Mouse (Mus musculus) spleen, postnatal 10 days (tissue): ENCODE data around the gene Tgds.
"Not testable (repeated sequence)": the region's sequence is repeated elsewhere in the genome, so short reads cannot be mapped to it uniquely, and the experiment has no call there.

Experiments
- DNase-seq, 2 experiments: peaks; one replicate each; pipeline ENCODE4 v3.0.0; 2021 to 2022; ENCODE audit warnings: low spot score in 2 of 2

Gene Tgds

DNA sequence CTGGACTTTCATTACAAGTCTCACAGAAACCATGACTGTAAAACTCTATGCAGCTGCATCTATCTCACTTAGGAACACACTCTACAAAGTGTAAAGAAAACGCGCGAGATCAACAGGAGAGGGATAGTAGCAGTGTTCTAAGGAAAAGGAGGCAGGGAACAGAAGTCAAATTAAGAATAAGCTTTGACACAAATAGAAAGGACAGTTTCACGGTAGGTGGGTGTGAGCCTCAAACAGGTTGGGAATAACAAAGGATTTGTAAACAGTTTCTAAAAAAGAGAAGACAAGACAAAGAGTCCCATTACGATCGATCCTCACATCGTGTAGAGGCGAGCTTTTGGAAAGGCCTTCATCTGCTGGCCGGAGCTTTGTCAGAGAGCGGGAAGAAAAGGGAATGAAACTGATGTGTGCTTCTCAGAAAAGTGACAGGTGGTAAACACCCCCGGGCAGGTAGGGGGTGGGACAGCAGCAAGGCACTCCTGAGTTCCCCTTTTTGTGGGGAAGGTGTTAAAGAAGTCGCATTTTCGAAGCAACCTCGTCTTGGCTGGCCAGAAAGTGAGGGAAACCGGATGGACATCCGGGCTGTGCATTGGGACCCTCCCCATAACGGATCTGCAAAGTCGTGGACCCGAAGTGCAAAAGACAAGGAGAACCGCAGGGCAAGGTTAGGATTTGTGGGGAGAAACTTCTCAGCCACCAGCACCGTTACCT, 469 bp downstream of the Tgds start:
- peak in 1 of 2 experiments; percentile 6 for DNase-seq

DNA sequence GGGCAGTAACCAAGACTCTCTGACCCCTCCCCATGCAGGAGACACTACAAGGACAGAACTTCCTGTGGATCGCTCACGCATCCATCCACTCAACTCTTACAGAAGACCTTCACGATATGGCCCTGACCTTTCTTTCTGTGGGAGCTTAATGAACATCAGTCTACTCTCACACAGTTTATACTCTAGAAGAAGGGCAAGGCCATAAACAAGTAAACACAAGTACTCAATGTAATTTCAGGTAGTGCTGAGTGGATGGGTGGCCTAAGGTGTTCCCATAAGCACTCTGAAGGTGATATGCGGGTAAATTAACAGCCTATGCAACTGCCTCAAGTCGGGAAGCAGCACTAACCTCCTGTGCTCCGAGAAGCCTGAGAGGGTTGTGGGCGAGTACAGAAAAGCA, 1.1 kb downstream of the Tgds start:
- DNase-seq, result no peak

DNA sequence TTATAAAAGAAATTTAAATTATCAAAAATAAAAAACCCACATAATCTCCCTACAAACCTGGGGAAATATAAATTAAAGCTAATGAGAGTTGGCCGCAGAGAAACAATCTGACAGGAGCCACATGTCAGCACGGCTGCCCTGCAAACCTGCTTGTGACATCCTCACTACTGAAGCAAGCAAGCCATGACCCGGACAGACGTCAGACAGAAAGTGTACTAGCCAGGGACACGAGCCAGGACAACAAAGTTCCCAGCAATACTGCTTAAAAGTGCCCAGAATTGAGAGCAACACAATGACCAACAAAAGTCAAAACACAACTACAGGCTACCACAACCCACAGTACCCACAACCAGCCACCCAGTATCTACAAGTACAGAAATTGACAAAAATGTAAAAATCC, 6.3 kb downstream of the Tgds start:
- DNase-seq, result no peak

DNA sequence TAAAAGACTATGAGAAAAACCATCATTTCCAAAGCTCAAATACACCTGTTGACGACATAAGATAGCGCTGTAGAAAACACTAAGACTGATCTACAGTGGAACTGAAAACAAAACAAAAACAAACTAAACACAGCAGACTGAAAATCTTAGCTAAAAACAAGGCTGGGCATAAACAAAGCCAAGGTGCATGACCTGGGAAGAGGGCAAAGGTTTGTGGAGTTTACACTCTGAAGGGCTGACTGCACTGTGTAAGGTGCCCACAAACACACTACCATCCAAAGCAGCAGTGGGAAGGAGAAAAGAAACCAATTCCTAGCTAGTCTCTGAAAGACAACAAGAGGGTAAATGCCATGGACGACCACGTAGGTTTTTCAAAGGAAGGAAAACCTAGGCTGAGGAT, 7.8 kb downstream of the Tgds start:
- DNase-seq, result no peak

DNA sequence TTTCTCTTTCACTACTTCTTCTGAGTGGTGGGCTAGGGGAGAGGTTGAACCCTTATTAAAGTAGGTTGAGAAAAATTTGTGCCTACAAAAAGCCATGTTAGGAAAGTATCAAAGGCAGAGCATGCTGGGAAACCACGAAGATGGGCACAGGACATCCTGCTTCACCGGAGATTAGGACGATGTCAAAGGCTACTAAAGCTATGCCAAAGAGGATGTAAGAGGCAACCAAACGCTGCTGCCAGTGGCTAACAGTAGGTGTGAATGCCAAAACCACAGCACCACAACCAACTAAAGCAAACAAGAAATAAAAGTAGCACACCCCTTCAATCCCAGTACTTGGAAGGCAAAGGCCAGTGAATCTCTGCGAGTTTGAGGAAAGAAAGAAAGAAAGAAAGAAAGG, 8.4 kb downstream of the Tgds start:
- no peak for DNase-seq

DNA sequence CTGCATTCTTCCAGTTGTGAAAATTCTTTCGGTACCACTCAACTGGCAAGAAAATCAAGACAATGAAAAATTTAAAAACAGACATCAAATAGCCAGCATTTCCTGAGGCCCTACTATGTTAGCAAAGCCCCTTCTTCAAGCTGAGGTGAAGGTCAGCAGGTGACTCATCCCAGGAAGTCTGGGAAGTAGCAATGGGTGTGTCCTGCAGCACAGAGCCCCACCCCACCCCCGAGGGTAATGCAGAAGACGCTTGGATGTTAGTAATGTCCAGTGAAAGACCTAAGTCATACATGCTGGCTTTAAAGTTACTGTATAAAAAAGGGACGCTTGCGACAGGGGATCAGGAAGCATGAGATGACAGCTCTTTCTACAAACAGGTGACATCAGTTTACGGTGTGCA, 19.4 kb downstream of the Tgds start:
- DNase-seq, result no peak

DNA sequence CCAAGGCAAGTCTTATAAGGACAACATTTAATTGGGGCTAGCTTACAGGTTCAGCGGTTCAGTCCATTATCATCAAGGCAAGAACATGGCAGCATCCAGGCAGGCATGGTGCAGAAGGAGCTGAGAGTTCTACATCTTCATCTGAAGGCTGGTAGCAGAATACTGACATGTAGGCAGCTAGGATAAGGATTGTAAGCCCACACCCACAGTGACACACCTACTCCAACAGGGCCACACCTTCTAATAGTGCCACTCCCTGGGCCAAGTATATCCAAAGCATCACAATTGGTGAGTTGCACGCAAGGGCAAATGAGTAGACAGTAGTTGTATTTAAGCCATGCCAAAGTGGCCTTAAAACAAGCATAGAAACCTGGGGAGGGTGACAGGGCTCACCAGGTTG, 25.1 kb downstream of the Tgds start:
- not testable (repeated sequence) for DNase-seq

DNA sequence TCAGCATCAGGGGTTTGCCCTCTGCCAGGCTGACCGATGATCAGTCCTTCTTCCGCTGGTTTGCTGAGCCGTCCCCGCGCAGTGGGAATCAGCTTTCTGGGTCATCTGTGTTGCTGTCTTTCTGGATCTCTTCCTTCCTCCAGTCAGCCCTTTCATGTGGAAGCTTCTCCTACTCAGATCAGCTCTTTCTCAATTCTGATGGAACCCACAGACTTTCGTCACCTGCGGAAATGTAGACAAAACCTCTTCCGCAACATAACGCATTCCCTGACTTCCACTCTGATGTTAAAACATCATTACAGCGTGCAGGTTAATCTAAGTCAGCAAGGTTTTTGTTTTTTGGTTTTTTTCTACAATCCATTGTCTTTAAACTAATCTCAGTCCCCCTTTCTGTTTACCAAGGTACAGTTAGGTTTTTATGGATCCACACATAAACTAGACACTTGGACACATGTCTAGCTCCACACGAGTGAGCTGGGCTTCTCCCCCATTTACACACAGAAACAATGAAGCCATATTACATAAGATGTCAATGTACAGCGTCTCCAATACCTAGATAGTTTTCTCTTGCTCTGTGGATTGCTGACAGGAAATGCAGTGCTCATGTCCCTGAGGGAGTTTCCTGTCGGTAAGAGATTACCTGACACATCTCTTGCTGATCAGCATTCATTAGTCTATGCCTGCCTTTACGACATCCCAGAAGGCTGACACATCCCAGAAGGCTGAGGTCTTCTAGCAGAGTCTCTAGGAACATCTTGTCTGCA, 31.1 kb downstream of the Tgds start:
- no peak for DNase-seq

DNA sequence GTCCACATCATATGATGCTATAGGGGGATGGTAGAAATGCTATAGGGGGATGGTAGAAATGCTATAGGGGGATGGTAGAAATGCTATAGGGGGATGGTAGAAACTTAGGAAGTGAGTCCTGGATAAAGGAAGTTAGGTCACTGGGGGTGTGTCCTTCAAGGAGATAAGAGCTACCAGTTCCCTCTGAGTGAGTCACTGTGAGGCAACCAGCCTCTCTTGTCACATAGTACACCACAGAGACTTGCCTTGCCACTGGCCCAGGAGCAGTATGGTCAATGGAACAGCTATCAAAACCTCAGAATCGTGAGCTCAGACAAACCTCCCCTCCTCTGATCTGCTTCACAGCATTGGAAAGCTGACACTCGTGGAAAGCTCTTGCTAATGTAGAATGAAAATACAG, 34.3 kb downstream of the Tgds start:
- DNase-seq, result no peak

DNA sequence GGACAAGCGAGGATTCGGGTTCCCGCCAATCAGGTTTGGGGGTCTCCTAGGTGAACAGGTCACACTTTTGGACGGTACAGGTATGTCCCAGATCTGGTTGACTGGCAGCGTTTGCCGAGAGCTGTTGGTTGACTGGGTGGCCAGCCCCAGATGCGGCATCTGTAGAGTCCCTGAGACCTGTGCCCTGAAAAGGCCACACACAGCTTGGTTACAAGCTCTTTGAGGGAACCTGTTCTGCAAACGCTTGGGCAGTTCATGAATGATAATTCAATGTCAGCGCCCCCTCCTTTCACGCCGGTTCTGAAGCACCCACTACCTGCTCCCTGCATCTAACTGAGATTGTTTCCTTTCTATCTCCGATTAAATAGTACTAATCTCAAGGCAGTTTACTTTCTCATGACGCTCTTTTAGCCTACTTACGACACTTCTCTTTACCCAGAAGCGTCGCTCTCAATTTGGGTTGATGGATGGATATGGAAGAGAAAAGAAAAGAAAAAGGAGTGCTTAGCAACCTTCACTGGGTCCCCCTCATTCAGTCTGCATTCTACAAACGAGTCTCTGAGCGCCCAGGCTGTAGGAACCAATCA, 42.7 kb downstream of the Tgds start:
- no peak for DNase-seq

DNA sequence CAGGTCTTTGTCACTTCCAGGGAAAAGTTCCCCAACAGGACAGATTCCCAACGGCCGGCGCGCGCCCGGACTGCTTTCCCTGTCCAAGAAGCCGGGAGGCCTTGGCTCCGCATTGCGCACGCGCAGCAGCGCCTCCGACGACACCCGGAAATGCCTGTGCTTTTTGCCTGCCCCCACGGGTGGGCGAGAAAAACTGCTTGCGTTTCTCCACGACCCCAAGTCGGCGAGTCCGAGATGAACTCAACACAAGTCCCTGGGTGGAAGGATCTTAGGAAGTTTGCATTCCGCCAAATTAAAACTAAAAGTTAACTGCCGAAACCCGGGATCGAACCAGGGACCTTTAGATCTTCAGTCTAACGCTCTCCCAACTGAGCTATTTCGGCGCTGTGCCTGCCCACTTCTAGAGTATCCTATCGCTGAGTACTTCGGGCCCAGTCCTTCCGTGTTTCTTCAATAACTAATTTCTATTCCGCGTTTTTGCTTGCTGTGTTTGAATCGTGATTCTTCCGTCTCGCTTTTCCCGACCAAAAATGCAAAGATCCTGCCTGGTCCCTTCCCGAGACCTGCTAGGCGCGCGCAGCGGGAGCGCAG, 43.2 kb downstream of the Tgds start:
- peak; percentile 81 to 89 for DNase-seq

DNA sequence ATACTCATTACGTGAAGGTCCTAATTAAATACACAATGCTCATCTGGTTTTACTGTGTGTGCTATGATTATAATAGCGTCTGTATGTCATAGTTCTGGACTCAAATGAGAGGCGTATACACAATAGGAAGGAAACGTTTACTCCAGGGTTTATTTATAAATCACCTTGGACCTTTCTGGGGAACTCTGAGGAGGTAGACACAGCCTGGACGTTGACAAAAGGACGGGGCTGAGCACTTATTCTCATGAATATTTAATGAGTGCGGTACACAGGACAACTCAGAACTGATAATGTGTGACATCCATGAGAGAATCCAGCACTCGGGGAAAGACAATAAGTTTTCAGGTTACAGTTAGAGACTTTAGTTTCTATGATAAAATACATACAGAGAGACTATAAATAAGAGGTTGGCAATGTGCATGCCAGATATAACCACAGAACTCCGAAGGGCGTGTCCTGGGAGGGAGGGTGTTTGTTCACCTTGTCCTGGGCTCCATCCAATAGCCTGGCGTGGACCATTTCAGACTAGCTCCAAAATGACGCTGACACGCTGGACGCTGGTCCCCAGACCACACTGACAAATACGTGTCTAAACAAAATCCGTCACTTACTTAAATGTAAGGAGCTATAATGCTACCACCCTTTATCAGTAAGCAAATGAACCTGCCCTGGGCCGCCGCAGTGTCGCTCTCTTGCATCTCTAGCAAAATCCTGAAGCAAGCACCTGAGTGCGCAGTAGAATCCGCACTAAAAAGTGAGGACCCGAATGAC, 43.9 kb downstream of the Tgds start:
- DNase-seq, result no peak

DNA sequence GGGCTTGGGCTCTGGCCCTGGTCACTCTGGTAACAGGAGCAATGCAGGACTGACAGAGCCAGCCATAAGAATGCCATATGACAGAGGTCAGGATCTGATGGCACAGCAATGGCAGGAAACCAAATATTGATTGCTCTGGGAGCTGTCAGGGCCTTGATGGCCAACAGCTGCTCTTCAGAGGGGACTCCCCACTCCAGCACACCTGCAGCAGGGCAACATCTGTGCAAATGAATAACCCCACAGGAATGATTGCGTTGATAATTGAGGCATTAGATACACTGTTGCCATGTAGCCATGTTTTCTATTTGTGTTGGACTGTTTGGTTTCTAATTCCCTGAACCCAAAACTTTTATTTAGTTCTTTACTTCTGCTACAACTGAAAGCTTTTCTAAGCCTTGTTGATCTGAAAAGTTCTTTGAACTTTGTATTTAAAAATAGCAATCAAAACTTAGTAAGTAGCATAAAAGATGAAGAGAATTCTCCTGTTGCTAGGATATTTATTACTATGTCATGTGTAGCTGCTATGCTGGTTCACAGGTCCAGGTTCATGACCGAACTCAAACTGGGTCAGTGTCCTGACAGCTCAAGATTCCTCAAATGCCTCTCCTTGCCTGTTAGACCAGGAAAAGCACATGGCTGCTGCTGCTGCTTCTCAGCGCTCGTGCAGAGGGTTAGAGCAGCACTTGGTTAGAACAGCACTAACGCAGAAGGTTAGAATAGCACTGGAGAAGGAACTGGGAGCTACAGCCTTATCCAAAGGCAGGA, 46.1 kb downstream of the Tgds start:
- DNase-seq, result no peak

DNA sequence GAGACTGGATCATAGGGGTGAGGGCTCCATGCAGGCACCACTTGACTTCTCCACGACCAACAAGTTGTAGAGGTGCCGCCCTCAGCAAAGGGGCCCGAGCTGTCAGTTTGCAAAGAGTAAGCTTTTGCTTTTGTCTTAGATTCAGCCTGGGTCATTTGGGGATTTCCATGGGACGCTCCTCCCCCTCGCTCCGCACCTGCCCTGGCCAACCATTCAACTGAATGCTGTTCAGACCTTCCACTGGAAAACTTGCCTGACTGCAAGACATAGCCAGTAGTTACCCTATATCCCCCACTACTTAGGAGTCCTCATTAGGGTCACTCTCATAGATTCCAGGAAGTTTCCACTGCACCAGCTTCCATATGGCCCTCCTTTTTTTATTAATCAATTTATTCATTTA, 48.7 kb downstream of the Tgds start:
- no peak for DNase-seq

DNA sequence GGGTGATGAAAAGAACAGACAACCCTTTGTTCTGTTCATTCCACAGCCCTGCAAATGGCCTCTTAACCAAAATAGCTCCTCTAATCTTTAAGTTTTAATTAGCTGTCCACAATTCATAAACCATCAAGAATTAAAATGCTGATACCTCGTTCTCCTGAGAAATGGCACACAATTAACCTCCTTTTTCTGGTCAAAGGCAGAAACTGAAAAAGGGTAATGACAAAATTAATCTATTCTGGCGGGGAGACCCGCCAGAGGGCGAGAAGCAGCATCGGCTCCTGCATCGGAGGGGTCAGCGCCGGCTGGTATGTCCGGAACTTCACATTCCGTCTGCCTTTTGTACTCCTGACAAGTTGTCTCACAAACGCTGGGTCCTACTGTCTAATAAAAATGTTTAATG, 51.9 kb downstream of the Tgds start:
- DNase-seq, result no peak

DNA sequence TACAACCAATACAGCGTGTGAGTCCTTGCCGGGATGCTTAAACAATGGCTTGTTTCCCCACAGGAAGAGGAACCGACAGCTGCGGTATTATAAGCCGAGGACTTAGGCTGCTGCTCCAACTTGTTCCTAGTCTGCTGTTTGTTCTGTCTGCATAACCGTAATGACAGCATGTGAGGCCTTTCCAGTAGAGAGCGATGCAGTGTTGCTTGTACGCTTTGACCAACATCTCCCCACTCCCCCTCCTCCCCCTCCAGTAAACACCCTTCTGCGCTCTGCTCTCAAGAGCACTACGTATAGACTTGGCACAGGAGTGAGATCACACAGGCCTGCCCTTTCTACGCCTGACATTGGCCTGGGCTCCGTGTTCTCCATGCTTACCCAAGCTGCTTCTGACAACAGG, 62.5 kb downstream of the Tgds start:
- DNase-seq, result no peak

DNA sequence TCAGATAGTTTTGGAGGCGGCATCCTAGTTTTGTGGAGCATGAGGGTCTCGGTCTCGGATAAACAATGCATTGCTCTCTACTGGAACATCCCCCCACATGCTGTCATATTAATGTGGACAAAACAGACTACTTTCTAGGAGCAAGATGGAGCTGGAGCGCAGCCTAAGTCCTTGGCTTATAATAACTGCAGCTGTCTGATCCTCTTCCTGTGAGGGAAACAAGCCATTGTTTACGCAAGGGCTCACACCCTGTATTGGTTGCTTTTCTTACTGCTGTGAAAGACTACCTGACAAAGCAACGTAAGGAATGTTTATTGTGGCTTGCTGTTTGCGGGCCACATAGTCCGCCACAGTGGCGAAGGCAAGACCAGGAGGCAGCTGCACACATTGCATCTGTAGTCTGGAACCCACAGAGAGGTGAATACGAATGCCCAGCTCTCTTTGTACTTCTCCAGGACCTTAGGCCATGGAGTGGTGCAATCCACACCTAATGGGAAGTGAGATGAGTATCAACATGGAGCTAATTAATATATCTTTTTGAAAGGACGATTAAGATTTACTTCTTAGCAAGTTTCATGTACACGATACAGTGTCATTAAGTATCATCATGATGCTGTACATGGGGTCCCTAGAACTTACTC, 63.0 kb downstream of the Tgds start:
- no peak for DNase-seq
